Mouse (Mus musculus) embryonic facial prominence, embryonic 14.5 days (tissue): ENCODE measurements at regions not wholly inside any gene's neighbourhood (a gene's known extent, or its start where the extent isn't known, plus 50 kb on each side); places are given as distances from the start of the nearest gene placed in this dataset.

ENCODE experiments used
- ATAC-seq: fragments of 200-750 bp; cut with Nextera tagmentation; 2 replicates; pipeline ENCODE4 v1.8.0; 2017; ENCODE audit warnings: low read depth, moderate number of reproducible peaks, moderate TSS enrichment
- DNase-seq: peaks from one replicate; pipeline ENCODE4 v3.0.0-alpha.2; 2015; ENCODE audit warnings: low spot score
- H3K27ac ChIP-seq: fragments of 300-500 bp; sonication (generic); replicated peaks from 2 replicates; pipeline ENCODE4 v1.5.1; 2014; ENCODE audit warnings: low read depth, mild to moderate bottlenecking, low read length, moderate library complexity
- H3K27me3 ChIP-seq: fragments of 300-500 bp; sonication (generic); replicated peaks from 2 replicates; pipeline ENCODE4 v1.6.1; 2014; ENCODE audit warnings: low read length; ENCODE audit not compliant: control insufficient read depth, insufficient read depth
- H3K36me3 ChIP-seq: fragments of 300-500 bp; sonication (generic); 2 replicates; pipeline ENCODE4 v1.6.1; 2014; ENCODE audit warnings: low read length, mixed read lengths; ENCODE audit not compliant: control insufficient read depth, insufficient read depth
- H3K4me1 ChIP-seq: fragments of 300-500 bp; sonication (generic); 2 replicates; pipeline ENCODE4 v1.6.1; 2014; ENCODE audit warnings: antibody characterized with exemption, low read length; ENCODE audit not compliant: control insufficient read depth, insufficient read depth
- H3K4me2 ChIP-seq: fragments of 300-500 bp; sonication (generic); 2 replicates; pipeline ENCODE4 v1.6.1; 2014; ENCODE audit warnings: low read depth, mild to moderate bottlenecking, low read length, moderate library complexity, mixed read lengths
- H3K4me3 ChIP-seq: fragments of 300-500 bp; sonication (generic); 2 replicates; pipeline ENCODE4 v1.5.1; 2014; ENCODE audit warnings: low read depth, mild to moderate bottlenecking, low read length
- H3K9ac ChIP-seq: fragments of 300-500 bp; sonication (generic); 2 replicates; pipeline ENCODE4 v1.6.1; 2014; ENCODE audit warnings: low read depth, mild to moderate bottlenecking, low read length, moderate library complexity, mixed read lengths
- H3K9me3 ChIP-seq: fragments of 300-500 bp; sonication (generic); 2 replicates; pipeline ENCODE4 v1.6.1; 2016; ENCODE audit warnings: low read length; ENCODE audit not compliant: control insufficient read depth
- WGBS: fragments of 180-500 bp; shearing (Covaris S2); extraction: QIAGEN DNeasy Blood & Tissue Kit; methylation state at CpG from one replicate; pipeline ENCODE4 v1.1.7; 2014; 5-methylcytosine and 5-hydroxymethylcytosine counted together

DNA sequence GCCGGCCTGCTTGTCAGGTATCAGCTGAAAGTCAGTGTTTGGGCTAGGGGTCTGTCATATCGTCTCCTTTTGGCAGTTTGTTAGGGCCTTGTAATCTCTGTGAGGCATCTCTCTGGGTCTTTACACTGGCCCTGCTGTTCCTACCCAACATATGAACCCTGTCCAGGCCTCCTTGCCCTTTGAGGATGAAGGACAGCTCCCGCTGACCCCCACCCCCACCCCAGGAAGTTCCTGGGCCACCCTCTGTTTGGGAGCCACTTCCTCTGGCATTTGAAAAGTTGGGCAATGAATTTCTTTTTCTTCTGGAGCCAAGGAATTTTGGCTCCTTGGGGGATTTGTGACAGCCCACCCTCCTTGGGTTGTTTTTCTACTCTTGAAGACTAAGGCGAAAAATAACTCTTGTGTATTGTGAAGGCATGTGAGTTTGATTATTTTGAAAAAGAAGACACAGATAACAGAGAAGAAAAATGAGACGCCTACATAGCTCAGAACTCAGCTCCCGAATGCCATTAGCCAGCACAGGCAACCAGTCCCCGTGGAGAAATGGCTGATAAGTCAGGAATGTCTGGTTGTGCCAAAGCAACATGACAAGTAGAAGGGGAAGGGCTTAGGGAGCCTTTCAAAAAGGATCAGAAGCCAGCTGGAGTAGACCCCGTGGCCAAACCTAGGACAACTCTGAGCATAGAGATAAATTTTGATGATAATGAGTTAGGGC lies 249.5 kb downstream of the Gm49356 start:
- Histone ChIP-seq H3K27ac (no peak overlapping the region), H3K27me3 (no peaks in the 10 kb centered on the region), H3K36me3 (no peaks in the 10 kb centered on the region), H3K9ac (no peak overlapping the region), H3K4me2 (no peak overlapping the region), H3K4me3 (no peak overlapping the region), H3K9me3 (no peaks in the 10 kb centered on the region), H3K4me1 (no peaks in the 10 kb centered on the region)
- no peak for DNase-seq
- no peak for ATAC-seq
- 47% methylated on average over 8 of the region's 8 CpGs for WGBS

- Histone ChIP-seq H3K9ac (no peak overlapping the region), H3K27me3 (no peaks in the 10 kb centered on the region), H3K4me1 (no peaks in the 10 kb centered on the region), H3K36me3 (no peaks in the 10 kb centered on the region), H3K4me3 (no peak overlapping the region), H3K4me2 (no peak overlapping the region), H3K9me3 (no peaks in the 10 kb centered on the region), H3K27ac (no peak overlapping the region)
- 76% methylated on average over 4 of the region's 4 CpGs for WGBS
- DNase-seq (no peak), ATAC-seq (no peak)
Measured at GRCm38 (mm10) chr15:59141621-59142020, 252.5 kb downstream of the Gm49356 start.

DNA sequence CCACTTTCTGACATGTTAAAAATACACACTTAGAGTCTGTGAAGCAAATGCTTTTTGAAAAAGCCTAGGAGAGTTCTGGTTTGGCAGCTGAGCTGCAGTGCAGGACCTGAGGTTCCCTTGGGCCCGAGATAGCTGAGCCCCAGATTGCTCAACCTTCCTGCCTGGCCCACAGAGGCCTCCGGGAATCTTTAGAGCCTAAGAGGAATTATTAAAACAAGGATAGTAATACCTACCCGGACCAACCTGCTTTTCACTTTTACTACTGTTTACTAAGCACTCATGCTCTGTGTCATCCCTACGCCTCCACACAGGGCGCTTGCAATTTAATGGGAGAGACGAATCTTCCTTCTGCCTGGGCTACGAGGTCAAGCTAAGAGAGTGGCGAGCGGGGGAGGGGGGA lies 253.4 kb downstream of the Gm49356 start:
- DNase-seq (peak; percentile 42), ATAC-seq (no peak)
- 67% methylated on average over 9 of the region's 9 CpGs for WGBS
- no peak overlapping the region for H3K4me2 ChIP-seq
- no peaks in the 10 kb centered on the region for H3K4me1 ChIP-seq
- no peak overlapping the region for H3K27ac ChIP-seq
- H3K27me3 ChIP-seq, result no peaks in the 10 kb centered on the region
- no peak overlapping the region for H3K4me3 ChIP-seq
- no peaks in the 10 kb centered on the region for H3K36me3 ChIP-seq
- no peak overlapping the region for H3K9ac ChIP-seq
- no peaks in the 10 kb centered on the region for H3K9me3 ChIP-seq

- Histone ChIP-seq H3K36me3 (no peaks in the 10 kb centered on the region), H3K9ac (no peak overlapping the region), H3K4me3 (no peak overlapping the region), H3K9me3 (no peaks in the 10 kb centered on the region), H3K4me1 (no peaks in the 10 kb centered on the region), H3K27me3 (no peaks in the 10 kb centered on the region), H3K27ac (no peak overlapping the region), H3K4me2 (no peak overlapping the region)
- WGBS, result 93% methylated on average over 1 of the region's 1 CpGs
- ATAC-seq, result no peak
- DNase-seq, result no peak
Measured at GRCm38 (mm10) chr15:59143891-59144290, 254.8 kb downstream of the Gm49356 start.

- 68% methylated on average over 5 of the region's 5 CpGs for WGBS
- no peak for ATAC-seq
- no peak overlapping the region for H3K27ac ChIP-seq
Measured at GRCm38 (mm10) chr15:59145679-59146078, 256.6 kb downstream of the Gm49356 start.

DNA sequence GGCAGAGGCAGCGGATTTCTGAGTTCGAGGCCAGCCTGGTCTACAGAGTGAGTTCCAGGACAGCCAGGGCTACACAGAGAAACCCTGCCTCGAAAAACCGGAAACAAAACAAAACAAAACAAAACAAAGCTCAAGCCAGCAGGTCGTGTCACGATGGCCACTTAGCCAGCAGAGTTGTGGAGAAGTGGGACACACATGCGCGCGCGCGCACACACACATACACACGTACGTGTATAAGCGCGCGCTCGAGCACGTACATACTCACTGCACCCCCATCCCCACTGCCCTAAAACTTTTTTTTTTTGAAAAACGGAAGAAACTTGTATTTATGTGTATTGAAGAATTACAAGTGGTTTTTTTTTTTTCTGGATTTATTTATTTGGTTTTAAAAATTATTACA lies 257.0 kb downstream of the Gm49356 start:
- H3K4me3 ChIP-seq, result no peak overlapping the region
- WGBS, result 80% methylated on average over 19 of the region's 19 CpGs
- DNase-seq (no peak), ATAC-seq (no peak)
- no peaks in the 10 kb centered on the region for H3K9me3 ChIP-seq
- H3K4me2 ChIP-seq, result no peak overlapping the region
- no peaks in the 10 kb centered on the region for H3K36me3 ChIP-seq
- no peak overlapping the region; the same call in 1 of the 2 replicates for H3K9ac ChIP-seq
- H3K27me3 ChIP-seq, result no peaks in the 10 kb centered on the region
- no peak overlapping the region for H3K27ac ChIP-seq
- no peaks in the 10 kb centered on the region for H3K4me1 ChIP-seq

More at GRCm38 (mm10) chr15:59145679-59146078, 256.6 kb downstream of the Gm49356 start:
- DNase-seq, result peak; percentile 25
- Histone ChIP-seq H3K27me3 (no peaks in the 10 kb centered on the region), H3K4me1 (no peaks in the 10 kb centered on the region), H3K4me2 (no peak overlapping the region), H3K36me3 (no peaks in the 10 kb centered on the region), H3K9ac (no peak overlapping the region), H3K9me3 (no peaks in the 10 kb centered on the region), H3K4me3 (no peak overlapping the region)

DNA sequence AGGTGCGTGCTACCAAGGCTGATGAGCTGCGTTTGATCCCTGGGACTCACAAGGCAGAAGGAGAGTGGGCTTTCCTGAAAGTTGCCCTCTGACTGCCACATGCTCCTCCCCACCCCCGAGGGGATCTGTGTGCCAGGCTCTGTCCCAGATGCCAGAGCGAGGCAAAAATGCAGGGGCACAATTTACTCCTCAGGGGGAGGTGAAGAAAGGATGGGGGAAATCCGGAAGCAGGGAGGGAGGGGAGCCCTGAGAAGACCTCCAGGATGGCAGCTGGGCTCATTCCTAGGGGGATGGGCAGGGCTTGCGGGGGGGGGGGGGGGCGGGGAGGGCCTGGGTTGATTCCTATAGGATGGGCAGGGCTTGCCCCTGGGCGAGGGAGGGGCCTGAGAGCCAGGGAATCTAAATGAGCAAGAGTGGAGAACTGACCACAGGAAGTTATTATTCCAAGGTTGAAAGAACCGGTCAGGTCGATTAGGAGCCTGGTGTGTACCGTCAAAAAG lies 257.5 kb downstream of the Gm49356 start:
- H3K9ac ChIP-seq, result peak overlapping the region; percentile 16; the same call in 1 of the 2 replicates
- H3K4me3 ChIP-seq, result no peak overlapping the region
- H3K4me1 ChIP-seq, result no peaks in the 10 kb centered on the region
- no peak overlapping the region for H3K4me2 ChIP-seq
- DNase-seq (no peak), ATAC-seq (no peak)
- no peaks in the 10 kb centered on the region for H3K27me3 ChIP-seq
- no peaks in the 10 kb centered on the region for H3K36me3 ChIP-seq
- 21% methylated on average over 9 of the region's 11 CpGs for WGBS
- H3K9me3 ChIP-seq, result no peaks in the 10 kb centered on the region
- no peak overlapping the region for H3K27ac ChIP-seq

DNA sequence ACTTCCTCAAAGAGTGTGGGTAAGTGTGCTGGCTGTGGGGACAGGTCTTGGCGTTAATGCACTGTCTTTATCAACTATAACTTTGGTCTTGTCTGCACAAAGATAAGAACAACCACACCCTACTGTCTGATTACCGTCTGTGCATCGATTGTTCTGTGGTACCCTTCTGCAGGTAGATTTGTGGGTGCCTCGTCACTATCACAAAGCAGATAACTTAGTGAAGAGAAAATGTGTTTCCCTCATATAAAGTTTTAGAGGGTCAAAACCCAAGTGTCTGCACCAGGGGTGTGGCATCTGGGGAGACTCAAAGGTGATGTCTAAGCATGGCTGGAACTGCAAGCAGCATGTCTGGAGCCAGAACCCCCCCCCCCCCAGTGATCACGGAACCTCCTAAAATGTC lies 259.4 kb downstream of the Gm49356 start:
- no peak for ATAC-seq
- Histone ChIP-seq H3K4me1 (no peaks in the 10 kb centered on the region), H3K9me3 (no peaks in the 10 kb centered on the region), H3K27me3 (no peaks in the 10 kb centered on the region), H3K36me3 (no peaks in the 10 kb centered on the region), H3K4me2 (no peak overlapping the region), H3K9ac (no peak overlapping the region), H3K27ac (no peak overlapping the region), H3K4me3 (no peak overlapping the region)
- no peak for DNase-seq
- WGBS, result 95% methylated on average over 5 of the region's 5 CpGs

GRCm38 (mm10) chr15:59151506-59151905 lies 262.4 kb downstream of the Gm49356 start:
- Histone ChIP-seq H3K36me3 (no peaks in the 10 kb centered on the region), H3K27ac (no peak overlapping the region), H3K4me2 (no peak overlapping the region), H3K9me3 (no peaks in the 10 kb centered on the region), H3K27me3 (no peaks in the 10 kb centered on the region), H3K4me1 (peaks cover 15% of the 10 kb centered on the region), H3K9ac (no peak overlapping the region), H3K4me3 (no peak overlapping the region)
- DNase-seq (no peak), ATAC-seq (no peak)
- WGBS, result 92% methylated on average over 5 of the region's 5 CpGs
